Mouse (Mus musculus) liver, postnatal 0 days (tissue): ENCODE data around the gene St5. TPM values are rescaled to one million over a fixed set of nuclear protein-coding genes. Genes with fewer than 3 reads are reported as not detected.

ENCODE experiments used
- ATAC-seq: fragments of 200-750 bp; cut with Nextera tagmentation; 2 replicates; pipeline ENCODE4 v1.8.0; 2017; ENCODE audit warnings: mild to moderate bottlenecking, moderate library complexity
- DNase-seq: peaks from one replicate; pipeline ENCODE4 v3.0.0-alpha.2; 2016
- H3K27ac ChIP-seq: fragments of 300-500 bp; sonication (generic); 2 replicates; pipeline ENCODE4 v1.5.1; 2014; ENCODE audit warnings: antibody characterized with exemption, moderate library complexity, mild to moderate bottlenecking, low read depth
- H3K27me3 ChIP-seq: fragments of 300-500 bp; sonication (generic); 2 replicates; pipeline ENCODE4 v1.6.1; 2014; ENCODE audit warnings: low read length, control low read depth, mixed read lengths; ENCODE audit not compliant: insufficient read depth
- H3K36me3 ChIP-seq: fragments of 300-500 bp; sonication (generic); replicated peaks from 2 replicates; pipeline ENCODE4 v1.6.1; 2014; ENCODE audit warnings: mild to moderate bottlenecking, control low read depth, low read length, moderate library complexity, mixed read lengths; ENCODE audit not compliant: insufficient read depth
- H3K4me1 ChIP-seq: fragments of 300-500 bp; sonication (generic); 2 replicates; pipeline ENCODE4 v1.6.1; 2014; ENCODE audit warnings: antibody characterized with exemption, mild to moderate bottlenecking, control low read depth; ENCODE audit not compliant: insufficient read depth
- H3K4me2 ChIP-seq: fragments of 300-500 bp; sonication (generic); 2 replicates; pipeline ENCODE4 v1.6.1; 2014; ENCODE audit warnings: low read depth, mild to moderate bottlenecking, low read length, moderate library complexity, mixed read lengths
- H3K4me3 ChIP-seq: fragments of 300-500 bp; sonication (generic); 2 replicates; pipeline ENCODE4 v1.5.1; 2014; ENCODE audit warnings: low read depth, low read length
- H3K9ac ChIP-seq: fragments of 300-500 bp; sonication (generic); replicated peaks from 2 replicates; pipeline ENCODE4 v1.6.1; 2014; ENCODE audit warnings: mild to moderate bottlenecking, moderate library complexity
- H3K9me3 ChIP-seq: fragments of 300-500 bp; sonication (generic); 2 replicates; pipeline ENCODE4 v1.6.1; 2016; ENCODE audit warnings: mild to moderate bottlenecking, control low read depth, low read length, mixed read lengths
- CTCF ChIP-seq: sonication (generic); IDR thresholded peaks from 2 replicates; pipeline ENCODE4 v1.5.1; 2016; ENCODE audit warnings: antibody characterized with exemption, low read depth
- EP300 ChIP-seq: IDR thresholded peaks from 2 replicates; pipeline ENCODE4 v1.6.1; 2016; ENCODE audit warnings: antibody characterized with exemption, low read depth, mild to moderate bottlenecking
- WGBS: fragments of 180-500 bp; shearing (Covaris S2); extraction: QIAGEN DNeasy Blood & Tissue Kit; methylation state at CpG from one replicate; pipeline ENCODE4 v1.1.7; 2014; ENCODE audit not compliant: insufficient replicate concordance; 5-methylcytosine and 5-hydroxymethylcytosine counted together
- microRNA-seq: library from miRNA; unstranded; fragments of <30 nt; microRNA quantifications from one replicate; pipeline ENCODE4, GENCODE M21; 2016
- polyA plus RNA-seq: library from polyadenylated mRNA; unstranded; fragments of >200 nt; fragmentation: Nextera tagmentation; extraction: Ambion mirVana; gene quantifications from 2 replicates; pipeline ENCODE4 v1.2.1, GENCODE M21; 2015

St5 gene
- polyA plus RNA-seq, 1 experiment from 2014 or later, result 33.9 TPM

GRCm38 (mm10) chr7:109497507-109497906 lies 205.9 kb downstream of the St5 start:
- H3K4me1 ChIP-seq, result no peaks in the 10 kb centered on the region
- H3K36me3 ChIP-seq, result no peaks in the 10 kb centered on the region
- WGBS, result 68% methylated on average over 4 of the region's 4 CpGs
- H3K27me3 ChIP-seq, result 0 out of 2 replicates have a peak, but pooled peaks cover 3% of the 10 kb centered on the region
- no peak overlapping the region for H3K4me2 ChIP-seq
- no peak overlapping the region for H3K9ac ChIP-seq
- H3K4me3 ChIP-seq, result no peak overlapping the region
- H3K9me3 ChIP-seq, result no peaks in the 10 kb centered on the region
- H3K27ac ChIP-seq, result no peak overlapping the region
- DNase-seq, result no peak
- TF ChIP-seq CTCF (no peak), EP300 (no peak)
- ATAC-seq, result no peak

- Histone ChIP-seq H3K9me3 (no peaks in the 10 kb centered on the region), H3K9ac (no peak overlapping the region), H3K36me3 (no peaks in the 10 kb centered on the region), H3K27me3 (0 out of 2 replicates have a peak, but pooled peaks cover 3% of the 10 kb centered on the region), H3K27ac (no peak overlapping the region), H3K4me1 (no peaks in the 10 kb centered on the region), H3K4me2 (no peak overlapping the region), H3K4me3 (no peak overlapping the region)
- WGBS, result 29% methylated on average over 21 of the region's 21 CpGs
- no peak for TF ChIP-seq CTCF
- ATAC-seq (no peak), DNase-seq (no peak)
Measured at GRCm38 (mm10) chr7:109493319-109494316, 209.8 kb downstream of the St5 start.

- DNase-seq (no peak), ATAC-seq (no peak)
- TF ChIP-seq EP300 (no peak), CTCF (no peak)
- Histone ChIP-seq H3K27me3 (0 out of 2 replicates have a peak, but pooled peaks cover 3% of the 10 kb centered on the region), H3K4me1 (no peaks in the 10 kb centered on the region), H3K36me3 (no peaks in the 10 kb centered on the region), H3K4me3 (no peak overlapping the region), H3K9me3 (no peaks in the 10 kb centered on the region), H3K9ac (no peak overlapping the region), H3K4me2 (no peak overlapping the region), H3K27ac (no peak overlapping the region)
- WGBS, result 69% methylated on average over 18 of the region's 18 CpGs
Measured at GRCm38 (mm10) chr7:109492616-109493318, 210.6 kb downstream of the St5 start.

- Histone ChIP-seq H3K27me3 (no peaks in the 10 kb centered on the region), H3K9me3 (no peaks in the 10 kb centered on the region), H3K27ac (no peak overlapping the region), H3K4me3 (no peak overlapping the region), H3K4me1 (no peaks in the 10 kb centered on the region), H3K9ac (no peak overlapping the region), H3K4me2 (no peak overlapping the region), H3K36me3 (no peaks in the 10 kb centered on the region)
- no peak for ATAC-seq
- no peak for DNase-seq
- TF ChIP-seq CTCF, result no peak
- TF ChIP-seq EP300, result no peak
- WGBS, result 56% methylated on average over 5 of the region's 5 CpGs
Measured at GRCm38 (mm10) chr7:109484221-109484620, 219.2 kb downstream of the St5 start.

- Histone ChIP-seq H3K27ac (no peak overlapping the region), H3K36me3 (no peaks in the 10 kb centered on the region), H3K9me3 (no peaks in the 10 kb centered on the region), H3K4me3 (no peak overlapping the region), H3K4me1 (no peaks in the 10 kb centered on the region), H3K27me3 (no peaks in the 10 kb centered on the region), H3K9ac (no peak overlapping the region), H3K4me2 (no peak overlapping the region)
- DNase-seq (no peak), ATAC-seq (no peak)
- WGBS, result 37% methylated on average over 7 of the region's 7 CpGs
- TF ChIP-seq CTCF, result no peak
- no peak for TF ChIP-seq EP300
Measured at GRCm38 (mm10) chr7:109480765-109481197, 222.6 kb downstream of the St5 start.

GRCm38 (mm10) chr7:109477926-109478325 lies 225.5 kb downstream of the St5 start:
- H3K4me1 ChIP-seq, result no peaks in the 10 kb centered on the region
- WGBS, result 75% methylated on average over 3 of the region's 3 CpGs

More at GRCm38 (mm10) chr7:109477926-109478325, 225.5 kb downstream of the St5 start:
- no peaks in the 10 kb centered on the region for H3K27me3 ChIP-seq
- H3K27ac ChIP-seq, result no peak overlapping the region
- no peak overlapping the region for H3K4me2 ChIP-seq
- no peak overlapping the region for H3K4me3 ChIP-seq
- H3K9ac ChIP-seq, result no peak overlapping the region
- no peaks in the 10 kb centered on the region for H3K9me3 ChIP-seq
- TF ChIP-seq EP300, result no peak
- no peak for TF ChIP-seq CTCF
- ATAC-seq (no peak), DNase-seq (no peak)
- H3K36me3 ChIP-seq, result no peaks in the 10 kb centered on the region

Small RNA genes within 50 kb of the gene (microRNA-seq; reads per million reads assigned to microRNA genes)
- gene Gm47284, result not detected

Other genes starting within 250 kb of the St5 start
- gene Trim66, start 195.5 kb downstream of the St5 start, polyA plus RNA-seq, result 0.02 TPM in 1 of 2 replicates, not detected in the other
- gene Rpl27a, start 184.5 kb downstream of the St5 start, polyA plus RNA-seq, result 83.1 and 84.4 TPM in 2 replicates
- 23.7 and 24.5 TPM in 2 replicates for gene Akip1, start 85 bp upstream of the St5 start, polyA plus RNA-seq
- gene BC051019, start 20.2 kb upstream of the St5 start, polyA plus RNA-seq, result 0.08 TPM in 1 of 2 replicates, not detected in the other
- gene Ascl3, start 28.1 kb upstream of the St5 start, polyA plus RNA-seq, result not detected in 2 replicates
- 40.5 and 40.8 TPM in 2 replicates for gene Tmem9b, start 49.3 kb upstream of the St5 start, polyA plus RNA-seq
- 0.14 and 0.28 TPM in 2 replicates for gene Nrip3, start 78.4 kb upstream of the St5 start, polyA plus RNA-seq
- 0.04 and 0.06 TPM in 2 replicates for gene Scube2, start 162.1 kb upstream of the St5 start, polyA plus RNA-seq